Mouse (Mus musculus) CH12.LX (cell line): ENCODE data around the gene Cabp2. TPM values are rescaled to one million over a fixed set of nuclear protein-coding genes. Genes with fewer than 3 reads are reported as not detected.

ENCODE experiments used
- DNase-seq: peaks from one replicate; pipeline ENCODE4 v3.0.0-alpha.2; 2013; ENCODE audit errors: extremely low read depth
- H3K27ac ChIP-seq: 2 replicates; pipeline ENCODE4 v1.5.1; 2012; ENCODE audit warnings: low read depth, mild to moderate bottlenecking, control low read depth, moderate library complexity; ENCODE audit not compliant: insufficient read depth
- H3K27me3 ChIP-seq: replicated peaks from 2 replicates; pipeline ENCODE3; 2012; ENCODE audit warnings: inconsistent platforms
- H3K36me3 ChIP-seq, 2 experiments: replicated peaks in 1 of 2; 2 replicates each; pipeline versions ENCODE3 to v1.6.1; 2012; ENCODE audit warnings: inconsistent platforms in 1 of 2, low read length in 1 of 2, mild to moderate bottlenecking in 1 of 2, mixed read lengths in 1 of 2, moderate library complexity in 1 of 2; ENCODE audit not compliant: control insufficient read depth in 1 of 2, insufficient read depth in 1 of 2
- H3K4me1 ChIP-seq, 2 experiments: 2 replicates each; pipeline ENCODE4 v1.6.1; 2012; ENCODE audit warnings: inconsistent platforms in 1 of 2, moderate library complexity in 1 of 2; ENCODE audit not compliant: insufficient read depth in 2 of 2, control insufficient read depth in 1 of 2
- H3K4me2 ChIP-seq: 2 replicates; pipeline ENCODE4 v1.6.1; 2012; ENCODE audit warnings: low read depth, mild to moderate bottlenecking, control low read depth; ENCODE audit not compliant: poor library complexity, insufficient read depth, severe bottlenecking
- H3K4me3 ChIP-seq, 3 experiments: fragments of 150-350 bp in 1 of 3; sonication (generic) in 1 of 3; replicated peaks in 1 of 3; 2 replicates each; pipeline versions ENCODE3 to v1.5.1; 2011 to 2012; ENCODE audit warnings: low read depth in 2 of 3, low read length in 2 of 3, mild to moderate bottlenecking in 2 of 3, moderate library complexity in 2 of 3, control low read depth in 1 of 3, improper control_type of control experiment in 1 of 3, inconsistent platforms in 1 of 3, mixed read lengths in 1 of 3; ENCODE audit not compliant: poor library complexity in 1 of 3
- H3K79me2 ChIP-seq: replicated peaks from 2 replicates; pipeline ENCODE4 v1.6.1; 2012; ENCODE audit warnings: mild to moderate bottlenecking, moderate library complexity; ENCODE audit not compliant: control insufficient read depth, poor library complexity, insufficient read depth, severe bottlenecking; ENCODE audit errors: extremely low read depth
- H3K9ac ChIP-seq: 2 replicates; pipeline ENCODE4 v1.6.1; 2012; ENCODE audit warnings: low read depth, mild to moderate bottlenecking, control low read depth, moderate library complexity; ENCODE audit not compliant: insufficient read depth
- H3K9me3 ChIP-seq: replicated peaks from 2 replicates; pipeline ENCODE3; 2012; ENCODE audit warnings: low read length, inconsistent platforms, mixed read lengths
- CTCF ChIP-seq, 2 experiments: IDR thresholded peaks in 1 of 2; conservative IDR thresholded peaks in 1 of 2; 2 replicates each; pipeline ENCODE4 v1.5.1; 2011 to 2012; ENCODE audit warnings: low read depth in 2 of 2, low read length in 2 of 2, improper control_type of control experiment in 1 of 2, inconsistent platforms in 1 of 2, mild to moderate bottlenecking in 1 of 2, moderate library complexity in 1 of 2
- GABPA ChIP-seq: IDR thresholded peaks from 2 replicates; pipeline ENCODE4 v1.6.1; 2012; ENCODE audit warnings: low read depth, low read length, improper control_type of control experiment, inconsistent platforms; ENCODE audit not compliant: insufficient replicate concordance
- RAD21 ChIP-seq: IDR thresholded peaks from 2 replicates; pipeline ENCODE4 v1.6.1; 2011; ENCODE audit warnings: low read depth, mild to moderate bottlenecking, low read length, improper control_type of control experiment, moderate library complexity
- SIN3A ChIP-seq: IDR thresholded peaks from 2 replicates; pipeline ENCODE4 v1.6.1; 2012; ENCODE audit warnings: low read length, improper control_type of control experiment, inconsistent platforms
- SMC3 ChIP-seq: IDR thresholded peaks from 2 replicates; pipeline ENCODE4 v1.6.1; 2011; ENCODE audit warnings: low read depth, low read length, improper control_type of control experiment
- TCF12 ChIP-seq: IDR thresholded peaks from 2 replicates; pipeline ENCODE4 v1.6.1; 2014; ENCODE audit warnings: low read depth, mild to moderate bottlenecking, inconsistent platforms, low read length, improper control_type of control experiment
- dilution Hi-C: fragments of 300-500 bp; cut with MboI; formaldehyde crosslinking; loops from 2 replicates; pipeline ENCODE4 v1.14.3; 2020; ENCODE audit warnings: low sequenced_read_pairs; ENCODE audit not compliant: extremely low pct_unique_long_range_greater_than_20kb, extremely low pct_ligation_motif_present
- in situ Hi-C: fragments of 300-500 bp; cut with MboI; formaldehyde crosslinking; loops from 3 replicates; pipeline ENCODE4 v1.14.3; 2019; ENCODE audit warnings: low sequenced_read_pairs, low pct_ligation_motif_present, low pct_unique_long_range_greater_than_20kb, mixed read lengths
- polyA plus RNA-seq: library from polyadenylated mRNA; unstranded; fragments of >175 nt; gene quantifications from 2 replicates; pipeline ENCODE4 v1.2.1, GENCODE M21; 2012; ENCODE audit warnings: low read depth; ENCODE audit not compliant: insufficient read length
- total RNA-seq, 2 experiments: library from RNA; depleted of rRNA; stranded (reverse); fragments of 300-350 nt in 1 of 2; fragments of >200 nt in 1 of 2; gene quantifications; 2 replicates each; pipeline ENCODE4 v1.2.3; 2012 to 2014

Cabp2 gene
- total and polyA plus RNA-seq, 3 experiments: not detected

- no peaks in the 10 kb centered on the region for H3K27me3 ChIP-seq
- no peak overlapping the region for H3K4me2 ChIP-seq
- H3K9me3 ChIP-seq: no peaks in the 10 kb centered on the region
- peak overlapping the region; percentile 44 for H3K27ac ChIP-seq
- peak overlapping the region in 1 of 3 experiments; percentile 8 for H3K4me3 ChIP-seq
- no peaks in the 10 kb centered on the region; the same call in 1 of the 2 replicates for H3K79me2 ChIP-seq
- peaks cover 16 to 59% of the 10 kb centered on the region in 2 experiments for H3K36me3 ChIP-seq
- peak; percentile 69 for DNase-seq
- peak overlapping the region; percentile 7; the same call in 1 of the 2 replicates for H3K9ac ChIP-seq
- in situ Hi-C loops: no loop called here
- H3K4me1 ChIP-seq: peaks cover 36 to 91% of the 10 kb centered on the region in 2 experiments
- dilution Hi-C loops: no loop called here
- TF ChIP-seq TCF12 (peak; percentile 30; the same call in 1 of the 2 replicates), GABPA (no peak), SIN3A (no peak), RAD21 (peak; percentile 23), SMC3 (peak; percentile 48; the same call in 1 of the 2 replicates), CTCF (conservative IDR thresholded peaks at IDR 0.05 in 1 of 2, IDR thresholded peaks at IDR 0.05 in 1 of 2; ENCODE audit: low read depth in 2 of 2, low read length in 2 of 2) (peak; percentile 6 to 73; a peak in 3 of 4 replicates)
Observed at GRCm38 (mm10) chr19:4136463-4136862, 55.1 kb downstream of the Cabp2 start.

Other genes with a start within 250 kb of the Cabp2 start
Only the 20 nearest of the 34 such genes appear.
- not detected in 2 replicates for gene Aldh3b2, start 109.2 kb upstream of the Cabp2 start, total RNA-seq (2012; rRNA removed)
- gene Aldh3b2, start 109.2 kb upstream of the Cabp2 start, total RNA-seq (2014; rRNA removed): not detected in 2 replicates
- gene Aldh3b2, start 109.2 kb upstream of the Cabp2 start, polyA plus RNA-seq: not detected in 2 replicates
- gene Acy3, start 95.0 kb upstream of the Cabp2 start, total RNA-seq (2012; rRNA removed): 0.25 TPM in 1 of 2 replicates, not detected in the other
- not detected in 2 replicates for gene Acy3, start 95.0 kb upstream of the Cabp2 start, total RNA-seq (2014; rRNA removed)
- 0.29 and 0.83 TPM in 2 replicates for gene Acy3, start 95.0 kb upstream of the Cabp2 start, polyA plus RNA-seq
- gene Tbx10, start 88.8 kb upstream of the Cabp2 start, total RNA-seq (2012; rRNA removed): not detected in 2 replicates
- not detected in 2 replicates for gene Tbx10, start 88.8 kb upstream of the Cabp2 start, total RNA-seq (2014; rRNA removed)
- gene Tbx10, start 88.8 kb upstream of the Cabp2 start, polyA plus RNA-seq: not detected in 2 replicates
- gene Nudt8, start 81.0 kb upstream of the Cabp2 start, total RNA-seq (2012; rRNA removed): 31.4 and 36.3 TPM in 2 replicates
- 31.7 and 40.2 TPM in 2 replicates for gene Nudt8, start 81.0 kb upstream of the Cabp2 start, total RNA-seq (2014; rRNA removed)
- 24.7 and 28.2 TPM in 2 replicates for gene Nudt8, start 81.0 kb upstream of the Cabp2 start, polyA plus RNA-seq
- gene Gm49405, start 81.0 kb upstream of the Cabp2 start, total RNA-seq (2012; rRNA removed): 2.0 and 2.1 TPM in 2 replicates
- gene Gm49405, start 81.0 kb upstream of the Cabp2 start, total RNA-seq (2014; rRNA removed): 0.99 and 1.1 TPM in 2 replicates
- 2.7 and 3.3 TPM in 2 replicates for gene Gm49405, start 81.0 kb upstream of the Cabp2 start, polyA plus RNA-seq
- gene Doc2g, start 78.3 kb upstream of the Cabp2 start, total RNA-seq (2012; rRNA removed): 4.4 and 5.2 TPM in 2 replicates
- 2.1 and 2.7 TPM in 2 replicates for gene Doc2g, start 78.3 kb upstream of the Cabp2 start, total RNA-seq (2014; rRNA removed)
- 5.7 and 6.4 TPM in 2 replicates for gene Doc2g, start 78.3 kb upstream of the Cabp2 start, polyA plus RNA-seq
- 183 TPM in 2 replicates for gene Ndufv1, start 68.8 kb upstream of the Cabp2 start, total RNA-seq (2012; rRNA removed)
- 119 TPM in 2 replicates for gene Ndufv1, start 68.8 kb upstream of the Cabp2 start, total RNA-seq (2014; rRNA removed)
- gene Ndufv1, start 68.8 kb upstream of the Cabp2 start, polyA plus RNA-seq: 133 and 136 TPM in 2 replicates
- gene Gstp1, start 43.6 kb upstream of the Cabp2 start, total RNA-seq (2012; rRNA removed): 529 and 544 TPM in 2 replicates
- 333 and 343 TPM in 2 replicates for gene Gstp1, start 43.6 kb upstream of the Cabp2 start, total RNA-seq (2014; rRNA removed)
- 468 and 696 TPM in 2 replicates for gene Gstp1, start 43.6 kb upstream of the Cabp2 start, polyA plus RNA-seq
- gene Gstp2, start 35.6 kb upstream of the Cabp2 start, total RNA-seq (2012; rRNA removed): 6.0 and 21.1 TPM in 2 replicates
- not detected in 2 replicates for gene Gstp2, start 35.6 kb upstream of the Cabp2 start, total RNA-seq (2014; rRNA removed)
- 1.4 and 2.4 TPM in 2 replicates for gene Gstp2, start 35.6 kb upstream of the Cabp2 start, polyA plus RNA-seq
- 0.46 and 1.4 TPM in 2 replicates for gene Gstp3, start 22.0 kb upstream of the Cabp2 start, total RNA-seq (2012; rRNA removed)
- gene Gstp3, start 22.0 kb upstream of the Cabp2 start, total RNA-seq (2014; rRNA removed): not detected in 2 replicates
- gene Gstp3, start 22.0 kb upstream of the Cabp2 start, polyA plus RNA-seq: not detected in 2 replicates
- gene Cdk2ap2, start 15.6 kb downstream of the Cabp2 start, total RNA-seq (2012; rRNA removed): 69.5 and 90.3 TPM in 2 replicates
- gene Cdk2ap2, start 15.6 kb downstream of the Cabp2 start, total RNA-seq (2014; rRNA removed): 57.0 and 63.4 TPM in 2 replicates
- 55.6 and 67.1 TPM in 2 replicates for gene Cdk2ap2, start 15.6 kb downstream of the Cabp2 start, polyA plus RNA-seq
- gene Pitpnm1, start 18.4 kb downstream of the Cabp2 start, total RNA-seq (2012; rRNA removed): 43.8 and 46.1 TPM in 2 replicates
- gene Pitpnm1, start 18.4 kb downstream of the Cabp2 start, total RNA-seq (2014; rRNA removed): 14.8 and 15.9 TPM in 2 replicates
- 33.3 and 34.7 TPM in 2 replicates for gene Pitpnm1, start 18.4 kb downstream of the Cabp2 start, polyA plus RNA-seq
- gene Aip, start 44.3 kb downstream of the Cabp2 start, total RNA-seq (2012; rRNA removed): 37.5 and 39.7 TPM in 2 replicates
- 10.8 and 11.7 TPM in 2 replicates for gene Aip, start 44.3 kb downstream of the Cabp2 start, total RNA-seq (2014; rRNA removed)
- 64.8 and 87.9 TPM in 2 replicates for gene Aip, start 44.3 kb downstream of the Cabp2 start, polyA plus RNA-seq
- 0.17 and 0.25 TPM in 2 replicates for gene Gpr152, start 58.2 kb downstream of the Cabp2 start, total RNA-seq (2012; rRNA removed)
- 0.05 TPM in 1 of 2 replicates, not detected in the other for gene Gpr152, start 58.2 kb downstream of the Cabp2 start, total RNA-seq (2014; rRNA removed)
- gene Gpr152, start 58.2 kb downstream of the Cabp2 start, polyA plus RNA-seq: 0.71 and 0.82 TPM in 2 replicates
- gene Cabp4, start 62.5 kb downstream of the Cabp2 start, total RNA-seq (2012; rRNA removed): 2.8 and 3.3 TPM in 2 replicates
- 6.4 and 6.9 TPM in 2 replicates for gene Cabp4, start 62.5 kb downstream of the Cabp2 start, total RNA-seq (2014; rRNA removed)
- gene Cabp4, start 62.5 kb downstream of the Cabp2 start, polyA plus RNA-seq: 11.8 and 14.7 TPM in 2 replicates
- 172 and 194 TPM in 2 replicates for gene Coro1b, start 67.0 kb downstream of the Cabp2 start, total RNA-seq (2012; rRNA removed)
- gene Coro1b, start 67.0 kb downstream of the Cabp2 start, total RNA-seq (2014; rRNA removed): 154 and 179 TPM in 2 replicates
- 265 and 293 TPM in 2 replicates for gene Coro1b, start 67.0 kb downstream of the Cabp2 start, polyA plus RNA-seq
- 438 and 452 TPM in 2 replicates for gene Ptprcap, start 72.0 kb downstream of the Cabp2 start, total RNA-seq (2012; rRNA removed)
- 380 and 447 TPM in 2 replicates for gene Ptprcap, start 72.0 kb downstream of the Cabp2 start, total RNA-seq (2014; rRNA removed)
- 296 and 343 TPM in 2 replicates for gene Ptprcap, start 72.0 kb downstream of the Cabp2 start, polyA plus RNA-seq
- gene Rps6kb2, start 81.8 kb downstream of the Cabp2 start, total RNA-seq (2012; rRNA removed): 20.7 and 25.3 TPM in 2 replicates
- 9.7 and 12.0 TPM in 2 replicates for gene Rps6kb2, start 81.8 kb downstream of the Cabp2 start, total RNA-seq (2014; rRNA removed)
- gene Rps6kb2, start 81.8 kb downstream of the Cabp2 start, polyA plus RNA-seq: 26.6 and 27.2 TPM in 2 replicates
- 3.4 and 4.0 TPM in 2 replicates for gene Carns1, start 93.9 kb downstream of the Cabp2 start, total RNA-seq (2012; rRNA removed)
- 1.7 and 1.8 TPM in 2 replicates for gene Carns1, start 93.9 kb downstream of the Cabp2 start, total RNA-seq (2014; rRNA removed)
- gene Carns1, start 93.9 kb downstream of the Cabp2 start, polyA plus RNA-seq: 3.8 and 4.4 TPM in 2 replicates
- 46.3 and 57.8 TPM in 2 replicates for gene Tbc1d10c, start 109.7 kb downstream of the Cabp2 start, total RNA-seq (2012; rRNA removed)
- 43.5 and 51.5 TPM in 2 replicates for gene Tbc1d10c, start 109.7 kb downstream of the Cabp2 start, total RNA-seq (2014; rRNA removed)
- 57.4 and 58.5 TPM in 2 replicates for gene Tbc1d10c, start 109.7 kb downstream of the Cabp2 start, polyA plus RNA-seq